Mouse (Mus musculus): ENCODE results near the gene Ropn1.
"Not testable (repeated sequence)": the region's sequence is repeated elsewhere in the genome, so short reads cannot be mapped to it uniquely, and the experiment has no call there.

Ropn1 gene

DNA sequence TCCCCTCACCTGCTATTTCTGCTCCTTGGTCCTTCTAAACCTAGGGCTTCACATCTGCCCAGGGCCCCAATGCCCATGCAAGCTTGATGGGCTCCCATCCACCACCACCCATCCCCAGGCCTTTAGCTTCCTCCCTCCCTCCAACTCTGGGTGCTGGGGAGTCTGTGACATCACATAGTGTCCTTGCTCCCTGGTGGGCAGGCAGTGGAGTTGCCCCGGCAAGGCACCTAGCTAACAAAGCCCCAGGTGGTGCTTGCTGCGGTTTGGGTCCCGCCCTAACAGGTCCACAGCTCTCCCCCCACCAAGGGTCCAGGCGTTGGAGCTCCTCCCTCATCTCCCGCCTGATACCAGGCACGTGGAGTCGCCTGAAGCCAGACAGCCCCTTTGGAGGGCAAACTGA, at the start of gene Ropn1:
Ropn1 (plus strand) TSS at position 301 of the 400 bp plus-strand sequence.
- no peak for DNase-seq (ENCODE audit: low read depth, low spot score)

DNA sequence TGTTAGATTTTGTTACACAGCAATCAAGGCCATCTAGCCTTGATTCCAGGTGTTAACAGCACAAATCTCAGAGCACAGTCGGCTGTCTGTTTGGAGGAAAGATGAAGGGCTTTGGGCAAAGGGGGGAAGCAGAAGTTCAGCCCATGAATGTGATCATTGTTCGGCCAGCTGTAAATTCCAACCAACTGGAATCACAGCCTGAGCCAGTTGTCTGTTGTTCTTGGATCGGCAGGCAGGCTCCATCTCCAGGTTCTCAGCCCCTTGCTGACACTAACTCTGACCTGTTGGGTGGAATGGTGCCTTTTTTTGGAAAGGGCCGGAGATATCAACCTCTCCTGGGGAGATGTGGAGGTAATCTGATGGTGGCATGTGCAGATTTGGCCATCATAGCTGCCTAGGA, 47.8 kb upstream of the Ropn1 start:
- no peak for DNase-seq (ENCODE audit: low read depth, low spot score)

DNA sequence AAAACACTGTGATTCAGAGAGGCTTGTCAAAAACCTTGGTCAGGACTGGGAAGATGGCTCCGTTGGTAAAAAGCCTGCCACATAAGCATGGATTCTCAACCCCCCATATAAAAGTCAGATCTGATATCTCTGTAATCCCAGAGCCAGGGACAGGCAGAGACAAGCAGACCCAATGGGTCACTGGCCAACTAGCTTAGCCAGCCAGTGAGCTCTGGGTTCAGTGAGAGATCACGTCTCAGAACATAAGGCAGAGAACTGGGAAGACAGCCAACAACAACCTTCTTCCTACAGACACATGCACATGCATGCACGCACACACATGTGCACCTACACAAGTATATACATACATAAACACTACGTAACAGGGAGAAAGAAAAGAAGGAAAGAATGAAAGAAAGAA, 46.6 kb upstream of the Ropn1 start:
- no peak for DNase-seq (ENCODE audit: low read depth, low spot score)

DNA sequence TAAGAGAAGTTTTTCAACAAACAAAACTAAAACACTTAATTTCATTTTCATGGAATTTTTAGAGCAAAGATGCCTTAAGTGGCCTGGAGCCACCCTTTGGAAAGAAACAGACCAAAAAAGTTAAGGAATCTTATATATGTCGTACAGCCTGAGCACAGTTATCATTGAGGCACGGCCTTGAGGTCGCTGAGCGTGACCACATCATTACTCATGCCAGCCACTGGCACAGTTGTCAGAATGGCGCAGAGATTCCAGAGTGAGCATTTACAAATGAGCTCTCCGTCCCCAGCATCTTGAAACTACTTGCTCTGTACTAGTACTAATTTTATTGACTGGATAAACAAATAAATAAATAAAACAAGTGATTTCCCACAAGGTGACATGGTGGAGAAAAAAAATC, 45.9 kb upstream of the Ropn1 start:
- DNase-seq (ENCODE audit: low read depth, low spot score): no peak

DNA sequence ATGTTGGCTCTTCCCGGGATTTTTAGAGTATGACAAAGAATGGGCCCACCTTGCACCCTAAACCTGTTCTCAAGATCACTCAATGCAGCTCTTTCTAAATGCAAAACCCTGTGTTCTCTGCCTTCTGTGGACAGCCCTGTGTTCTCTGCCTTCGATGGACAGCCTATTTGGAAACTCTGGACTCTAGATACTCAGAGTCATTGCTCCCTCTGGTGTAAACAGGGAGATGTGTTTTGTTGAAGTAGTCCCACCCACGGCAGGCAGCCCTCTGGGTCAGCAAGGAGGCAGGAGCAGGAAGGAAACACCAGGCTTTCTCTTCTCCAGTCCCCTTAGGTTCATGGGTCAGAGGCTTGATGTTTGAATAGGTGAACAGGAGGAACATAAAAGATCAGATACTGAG, 44.0 kb upstream of the Ropn1 start:
- DNase-seq (ENCODE audit: low read depth, low spot score): no peak

DNA sequence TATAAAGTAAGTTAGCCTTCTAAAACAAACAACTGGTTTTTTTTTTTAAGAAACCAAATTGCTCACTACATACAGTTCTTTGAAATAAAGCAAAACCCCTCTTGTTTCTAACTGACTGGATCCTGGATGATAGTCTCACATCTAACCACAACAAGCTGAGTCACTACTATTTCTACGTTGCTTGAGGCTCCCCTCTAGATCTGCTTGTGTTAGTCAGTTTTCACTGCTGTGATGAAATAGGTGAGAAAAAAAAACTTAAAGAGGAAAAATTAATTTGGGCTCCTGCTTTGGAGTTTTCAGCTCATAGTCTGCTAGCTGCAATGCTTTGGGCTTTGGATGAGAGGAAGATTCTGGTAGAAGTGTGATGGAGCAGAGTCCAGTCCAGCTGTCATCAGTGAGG, 39.6 kb upstream of the Ropn1 start:
- DNase-seq (ENCODE audit: low read depth, low spot score): no peak

DNA sequence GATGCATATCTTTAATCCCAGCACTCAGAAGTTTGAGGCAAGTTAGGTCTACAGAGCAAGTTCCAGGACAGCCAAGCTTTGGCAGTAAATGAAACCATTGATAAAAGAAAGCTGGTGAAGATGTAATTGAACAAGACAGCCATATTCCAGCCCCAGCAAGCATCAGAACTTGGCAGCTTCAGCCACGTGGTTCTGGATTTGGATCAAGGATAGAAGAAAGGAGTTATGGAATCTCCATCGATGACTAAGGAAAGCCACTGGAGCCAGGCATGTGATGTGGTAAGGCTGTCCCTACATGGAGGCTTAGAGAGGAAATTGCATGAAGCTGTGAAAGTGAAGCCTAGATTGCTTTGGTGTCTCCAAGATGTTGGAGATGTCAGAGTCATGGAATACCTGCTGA, 35.7 kb upstream of the Ropn1 start:
- no peak for DNase-seq (ENCODE audit: low read depth, low spot score)

DNA sequence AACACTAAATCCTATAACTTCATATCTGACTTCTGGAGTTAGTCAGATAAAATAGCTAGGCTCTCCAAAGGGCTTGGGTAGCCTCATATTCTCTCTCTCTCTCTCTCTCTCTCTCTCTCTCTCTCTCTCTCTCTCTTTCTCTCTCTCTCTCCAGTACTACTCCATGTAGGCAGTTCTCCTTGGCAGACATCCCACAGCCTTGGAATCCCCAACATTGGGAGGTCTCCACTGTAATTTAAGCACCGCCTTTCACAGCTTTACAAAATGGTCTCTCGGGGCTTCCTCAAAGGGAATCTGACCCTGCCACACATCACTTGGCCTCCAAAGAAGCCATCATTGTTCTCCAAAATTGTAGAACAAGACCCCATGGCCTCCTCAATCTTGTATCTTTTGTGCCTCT, 22.1 kb upstream of the Ropn1 start:
- no peak for DNase-seq (ENCODE audit: low read depth, low spot score)

DNA sequence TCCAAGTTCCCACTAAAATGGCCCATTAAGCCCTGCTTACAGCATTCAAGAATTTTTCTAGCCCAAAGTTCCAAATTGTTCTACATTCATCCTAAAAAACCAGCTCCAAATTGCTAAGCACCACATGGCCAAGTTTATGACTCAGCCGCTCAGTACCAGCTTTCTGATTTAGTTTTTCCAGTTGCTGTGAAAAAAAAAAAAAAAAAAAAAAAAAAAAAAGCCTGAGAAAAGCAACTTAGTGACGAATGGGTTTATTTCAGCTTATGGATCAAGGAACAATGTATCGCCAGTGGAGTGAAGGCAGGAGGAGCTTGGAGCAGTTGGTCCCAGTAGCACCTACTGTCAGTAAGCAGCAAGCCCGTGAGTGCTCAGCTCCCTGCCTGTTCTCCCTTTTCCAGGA, 21.3 kb upstream of the Ropn1 start:
- no peak for DNase-seq (ENCODE audit: low read depth, low spot score)

DNA sequence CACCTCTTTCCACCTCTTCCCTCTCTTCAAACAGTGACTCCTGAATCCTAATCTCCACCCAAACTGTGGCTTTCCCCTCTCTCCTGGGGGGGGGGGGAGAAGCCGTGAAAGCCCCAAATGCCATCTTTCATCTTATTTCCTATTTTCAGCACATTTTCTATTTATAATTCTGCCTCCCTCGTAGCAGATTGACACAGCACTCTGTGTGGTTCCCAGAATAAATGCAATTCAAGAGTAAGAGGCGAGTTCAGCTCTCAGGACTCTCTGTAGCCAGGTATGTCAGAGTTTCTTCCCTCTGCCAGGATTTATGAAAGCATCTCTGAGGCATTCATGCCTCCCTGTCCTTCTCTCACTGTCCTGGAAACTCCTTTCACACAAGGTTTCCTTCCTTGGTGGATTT, 14.2 kb upstream of the Ropn1 start:
- DNase-seq (ENCODE audit: low read depth, low spot score): no peak

DNA sequence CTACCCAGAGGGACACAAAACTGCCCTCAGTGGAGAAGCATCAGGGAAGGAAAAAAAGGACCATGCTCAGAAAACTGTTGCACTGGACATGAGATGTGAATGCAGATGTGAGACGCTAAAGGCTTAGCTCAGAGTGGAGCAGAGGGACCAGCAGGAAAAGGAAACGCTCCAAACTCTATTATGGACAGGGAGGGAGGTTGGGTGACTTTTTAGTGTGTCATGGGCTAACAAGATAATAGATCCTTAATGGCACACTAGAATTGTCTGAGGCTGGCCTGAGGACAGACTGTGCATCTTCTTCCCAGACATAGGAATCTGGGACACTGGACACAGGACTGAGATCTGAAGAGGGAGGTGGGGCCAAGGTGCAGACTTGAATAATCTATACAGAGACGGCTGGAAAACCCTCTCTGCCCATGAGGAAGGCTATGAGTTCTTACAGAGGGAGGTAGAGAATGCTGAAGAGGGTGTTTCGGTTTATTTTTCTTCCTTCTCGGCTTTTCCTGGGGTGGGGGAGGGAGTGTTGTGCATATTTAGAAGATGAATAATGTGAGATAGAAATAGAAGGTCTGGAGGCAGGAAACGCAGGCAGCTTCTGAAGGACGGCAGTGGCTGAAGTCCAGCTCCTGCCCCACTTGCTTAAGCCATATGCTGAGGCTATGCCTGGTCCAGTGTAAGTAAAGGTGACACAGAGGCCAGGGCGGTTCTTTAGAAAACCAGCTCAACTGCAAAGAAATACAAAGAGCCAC, 6.0 kb upstream of the Ropn1 start:
- no peak for DNase-seq (ENCODE audit: low read depth, low spot score)

DNA sequence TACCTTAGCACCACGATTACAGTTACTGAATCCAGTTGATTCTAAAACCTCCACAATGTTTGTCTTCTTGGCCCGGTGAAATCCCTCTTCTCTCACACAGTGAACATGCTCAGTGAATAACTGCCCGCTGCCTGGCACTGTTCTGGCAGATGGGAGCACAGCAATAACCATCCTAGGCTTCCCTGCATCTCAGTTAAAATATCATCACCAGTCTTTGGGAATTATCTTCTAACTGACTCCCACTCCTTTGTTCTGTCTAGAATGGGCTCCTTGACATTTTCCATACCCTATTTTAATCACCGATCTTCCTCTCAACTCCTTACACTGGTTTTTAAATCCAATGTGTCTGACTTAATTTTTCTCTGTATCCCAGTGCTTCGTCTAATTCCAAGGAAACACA, 3.3 kb downstream of the Ropn1 start:
- no peak for DNase-seq (ENCODE audit: low read depth, low spot score)

DNA sequence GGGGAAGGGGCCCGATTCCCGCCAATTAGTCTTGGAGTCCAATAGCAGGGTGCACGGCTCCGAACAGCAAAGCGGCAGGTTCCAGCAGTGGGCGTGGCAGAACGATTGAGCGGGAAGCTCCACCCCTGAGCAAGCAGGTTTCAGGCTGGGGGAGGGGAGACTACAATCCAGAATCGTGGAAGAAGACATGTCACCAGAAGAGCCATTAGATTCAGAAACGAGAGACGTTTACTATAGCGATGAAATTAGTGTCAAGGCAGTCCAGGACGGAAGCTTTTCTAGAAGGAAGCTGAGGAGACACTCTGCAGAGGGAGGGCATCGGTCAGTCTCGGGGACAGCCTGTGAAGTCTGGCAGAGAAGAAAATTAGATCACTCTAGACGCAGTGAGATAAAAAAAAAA, 7.8 kb downstream of the Ropn1 start:
- not testable (repeated sequence) for DNase-seq (ENCODE audit: low read depth, low spot score)

DNA sequence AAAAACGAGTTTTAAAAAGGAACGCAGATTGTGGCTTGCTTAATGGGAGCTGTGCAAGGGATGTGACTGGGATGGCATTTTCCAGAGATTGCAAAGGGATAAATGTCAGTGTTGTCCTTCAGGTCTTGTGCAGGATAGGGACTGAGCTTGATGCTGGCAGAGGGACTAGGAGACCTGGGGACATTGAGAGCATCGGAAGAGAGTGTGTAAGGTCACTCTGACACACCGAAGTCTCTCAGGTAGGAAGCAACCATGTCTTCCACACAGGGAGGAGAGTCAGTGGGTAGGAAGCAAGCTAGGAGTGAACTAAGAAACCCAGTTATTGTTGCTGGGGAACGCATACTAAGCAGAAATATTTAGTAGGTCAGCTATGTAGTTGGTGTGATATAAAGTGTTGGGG, 8.3 kb downstream of the Ropn1 start:
- DNase-seq (ENCODE audit: low read depth, low spot score): no peak

DNA sequence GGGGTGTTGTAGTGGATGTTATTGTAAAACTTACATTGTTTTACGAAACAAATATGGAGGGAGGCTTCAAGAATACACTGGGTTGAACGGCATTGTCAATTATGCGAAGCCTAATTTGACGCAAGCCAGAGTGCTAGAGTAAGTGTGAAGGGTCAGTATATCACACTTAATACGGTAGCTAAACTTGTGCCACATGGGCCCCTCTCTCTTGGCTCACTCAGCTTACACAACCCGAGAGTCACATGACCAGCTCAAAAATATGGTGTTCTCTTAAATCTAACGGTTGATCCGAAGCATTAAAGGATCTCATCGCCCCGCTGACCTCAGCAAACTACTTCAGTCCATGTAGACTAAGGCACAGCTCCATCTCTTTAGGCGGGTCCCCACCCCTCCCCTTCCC, 8.7 kb downstream of the Ropn1 start:
- DNase-seq (ENCODE audit: low read depth, low spot score): no peak

DNA sequence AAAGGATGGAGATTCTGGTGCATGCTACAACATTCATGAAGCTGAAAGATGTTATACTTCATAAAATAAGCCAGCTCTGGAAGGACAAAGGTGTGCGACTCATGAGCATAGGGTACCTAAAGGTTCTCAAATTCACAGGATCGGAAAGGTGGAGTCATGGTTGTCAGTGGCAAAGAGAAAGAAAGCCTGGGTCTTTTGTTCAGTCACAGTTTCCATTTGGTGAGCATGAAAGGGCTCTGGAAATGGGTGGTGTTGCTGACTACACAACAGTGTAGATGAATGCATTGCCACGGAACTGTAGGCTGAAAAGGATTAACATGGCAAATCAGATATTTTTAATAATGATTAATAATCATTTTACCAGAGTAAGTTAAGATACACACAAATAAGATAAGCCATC, 14.8 kb downstream of the Ropn1 start:
- no peak for DNase-seq (ENCODE audit: low read depth, low spot score)

DNA sequence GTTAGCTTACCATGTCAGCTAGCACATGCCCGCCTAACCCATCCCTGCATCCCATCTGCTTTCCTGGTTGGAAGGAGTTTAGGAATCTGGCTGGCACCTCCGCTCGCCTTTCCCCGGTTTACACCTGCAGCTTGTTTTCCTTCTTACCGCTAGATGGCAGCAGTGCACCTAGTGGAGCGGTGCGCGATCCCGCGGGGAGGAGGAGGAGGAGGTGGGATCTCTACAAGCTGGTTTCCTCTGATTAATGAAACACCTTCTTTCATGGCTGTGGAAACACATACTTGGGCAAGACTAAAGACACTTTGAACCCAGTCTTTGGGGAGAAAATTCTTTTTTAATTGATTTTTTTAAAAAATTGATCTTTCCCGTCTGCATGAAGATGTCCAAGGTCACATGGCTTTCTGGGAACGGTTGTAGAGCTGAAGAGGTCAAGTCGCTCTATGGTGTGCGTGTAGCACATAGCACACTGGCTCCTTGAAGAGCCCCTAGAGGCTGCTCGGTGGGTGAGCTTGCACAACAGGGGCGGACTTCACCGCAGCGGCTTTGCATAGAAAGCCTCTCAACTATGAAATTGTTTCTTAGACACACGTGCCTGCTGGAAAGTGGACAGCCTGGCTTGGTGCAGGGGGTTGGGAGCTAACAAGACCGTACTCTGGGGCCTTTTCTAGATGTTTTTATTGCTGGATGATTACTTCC, 17.5 kb downstream of the Ropn1 start:
- peak; percentile 52 for DNase-seq (ENCODE audit: low read depth, low spot score)

DNA sequence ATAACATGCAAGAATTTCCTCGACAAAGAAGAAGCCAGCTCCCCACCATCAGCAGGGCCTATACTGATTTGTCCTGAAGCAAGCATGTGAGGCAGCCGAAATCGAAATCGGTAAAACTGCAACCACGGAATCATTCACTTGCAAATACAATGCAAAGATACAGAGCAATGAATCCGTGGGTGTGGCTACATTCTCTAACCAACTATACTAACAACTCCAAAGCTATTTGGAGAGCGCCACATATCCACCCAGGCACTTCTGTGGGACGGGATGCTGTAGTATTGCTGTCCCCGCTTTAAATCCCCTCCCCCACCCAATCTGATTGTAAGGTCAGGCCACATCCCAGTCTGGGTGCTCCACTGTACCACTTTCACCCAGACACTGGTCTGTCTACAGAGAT, 18.6 kb downstream of the Ropn1 start:
- DNase-seq (ENCODE audit: low read depth, low spot score): no peak

DNA sequence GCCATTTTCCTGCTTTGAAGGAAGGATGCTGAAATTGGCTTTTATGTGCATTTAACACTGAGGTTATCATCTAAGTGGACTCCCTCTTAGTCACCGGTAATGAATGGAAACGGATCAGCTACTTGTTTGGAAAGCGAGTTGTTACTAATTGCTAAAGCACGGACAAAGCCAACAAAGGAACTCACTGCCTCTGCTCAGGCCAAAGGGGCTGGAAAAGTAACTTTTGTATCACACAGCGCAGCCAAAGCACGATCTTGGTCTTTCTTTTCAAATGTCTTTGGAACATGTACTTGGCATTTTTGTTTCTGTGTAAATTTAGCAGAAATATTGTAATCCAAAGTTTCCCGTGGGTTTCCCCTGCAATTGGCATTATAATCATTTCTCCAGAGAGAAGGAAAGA, 22.2 kb downstream of the Ropn1 start:
- DNase-seq (ENCODE audit: low read depth, low spot score): no peak

DNA sequence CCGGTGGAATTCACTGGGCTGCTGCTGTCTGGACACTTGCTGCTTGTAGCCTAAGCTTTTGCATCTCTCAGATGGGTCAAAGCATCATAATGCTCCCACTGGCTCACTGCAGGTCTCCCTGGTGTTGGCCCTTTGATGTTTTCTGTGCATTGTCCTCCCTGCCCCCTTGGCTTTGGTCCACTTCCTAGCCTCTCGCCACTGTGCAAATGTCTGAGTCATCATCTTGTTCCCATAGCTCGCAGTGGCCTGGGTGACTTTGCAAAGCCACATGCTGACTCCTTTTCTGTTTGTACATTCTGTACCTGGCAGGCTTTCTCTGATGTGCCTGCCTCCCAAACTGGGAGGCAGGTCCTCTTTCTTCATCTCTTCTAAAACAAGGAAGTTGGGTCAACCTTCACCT, 23.1 kb downstream of the Ropn1 start:
- no peak for DNase-seq (ENCODE audit: low read depth, low spot score)

DNA sequence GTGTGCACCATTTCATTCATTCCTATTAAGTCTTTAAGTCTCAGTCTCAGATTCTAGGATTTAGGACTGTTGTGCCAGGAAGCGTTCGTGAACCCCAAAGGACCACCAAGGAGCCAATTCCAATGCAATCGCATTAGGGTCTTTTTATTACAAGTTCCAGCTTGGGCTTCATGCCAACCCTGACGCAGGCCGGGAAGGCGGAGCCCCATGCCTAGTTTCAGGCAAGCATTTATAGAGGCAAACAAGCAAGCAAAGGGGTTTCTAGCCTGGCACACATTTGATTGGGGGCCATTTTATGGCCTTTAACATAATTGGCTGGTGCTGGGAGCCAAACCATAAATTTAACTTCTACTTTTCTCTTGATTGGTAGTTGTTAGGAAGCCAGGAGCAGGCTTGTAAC, 24.6 kb downstream of the Ropn1 start:
- no peak for DNase-seq (ENCODE audit: low read depth, low spot score)

DNA sequence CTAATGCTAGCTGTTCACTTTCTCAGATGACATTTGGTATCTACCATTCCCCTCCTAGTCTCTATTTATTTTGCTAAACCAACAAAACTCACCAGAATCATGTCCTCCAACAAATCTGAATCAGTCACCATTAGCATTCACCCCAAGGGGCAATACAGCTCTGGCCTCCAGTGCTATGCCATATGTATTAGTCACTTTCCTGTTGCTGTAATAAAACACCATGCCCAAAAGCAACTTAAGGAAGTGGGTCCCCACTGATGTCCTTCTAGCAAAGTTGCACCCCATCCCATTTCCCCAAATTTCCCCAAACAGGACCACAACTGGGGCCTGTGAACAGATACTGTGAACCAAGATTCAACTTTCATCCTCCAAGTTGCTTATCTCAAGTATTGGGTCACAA, 32.1 kb downstream of the Ropn1 start:
- no peak for DNase-seq (ENCODE audit: low read depth, low spot score)

DNA sequence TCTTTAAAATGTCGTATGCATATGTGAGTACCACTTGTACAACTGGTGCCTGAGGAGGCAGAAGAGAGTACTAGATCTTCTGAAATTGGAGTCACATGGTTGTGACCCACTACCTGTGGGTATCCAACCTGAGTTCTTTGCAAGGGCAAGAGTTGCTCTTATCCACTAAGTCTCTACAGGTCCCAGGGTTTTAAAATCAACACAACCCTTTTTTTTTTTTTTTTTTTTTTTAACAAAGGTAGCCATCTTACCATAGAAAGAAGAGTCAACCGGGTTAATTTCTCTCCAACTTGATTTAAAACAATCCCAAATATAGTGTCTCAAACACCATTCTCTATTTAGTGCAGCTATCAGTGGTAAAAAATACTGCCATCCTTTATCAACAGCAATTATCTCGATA, 40.2 kb downstream of the Ropn1 start:
- no peak for DNase-seq (ENCODE audit: low read depth, low spot score)
